Mouse (Mus musculus) erythroblast, embryonic 14.5 days (primary cell): ENCODE measurements around the gene Cbx2. TPM values are rescaled to one million over a fixed set of nuclear protein-coding genes. Genes with fewer than 3 reads are reported as not detected.

Experiments used
- H3K27me3 ChIP-seq: 2 replicates; pipeline ENCODE4 v1.6.1; 2012; ENCODE audit warnings: inconsistent platforms; ENCODE audit not compliant: control insufficient read depth
- H3K36me3 ChIP-seq: 2 replicates; pipeline ENCODE4 v1.6.1; 2012; ENCODE audit warnings: mild to moderate bottlenecking, inconsistent platforms; ENCODE audit not compliant: control insufficient read depth
- H3K4me1 ChIP-seq: 2 replicates; pipeline ENCODE4 v1.6.1; 2012; ENCODE audit warnings: inconsistent platforms; ENCODE audit not compliant: control insufficient read depth
- H3K4me3 ChIP-seq: replicated peaks from 2 replicates; pipeline ENCODE3; 2012; ENCODE audit warnings: moderate library complexity, mild to moderate bottlenecking, inconsistent platforms
- H3K9me3 ChIP-seq: 2 replicates; pipeline ENCODE4 v1.6.1; 2012; ENCODE audit warnings: low read length, inconsistent platforms, mixed read lengths; ENCODE audit not compliant: control insufficient read depth
- GATA1 ChIP-seq: IDR thresholded peaks from 2 replicates; pipeline ENCODE4 v1.6.1; 2012; ENCODE audit warnings: low read length, inconsistent platforms, mixed read lengths
- TAL1 ChIP-seq: IDR thresholded peaks from 3 replicates; pipeline ENCODE4 v1.6.1; 2012; ENCODE audit warnings: low read length, inconsistent platforms, mixed read lengths
- polyA plus RNA-seq: library from polyadenylated mRNA; stranded (reverse); fragments of >175 nt; gene quantifications from 2 replicates; pipeline ENCODE4 v1.2.3, GENCODE M21; 2012

The Cbx2 gene
- polyA plus RNA-seq, 1 experiment = 0.09 TPM

DNA sequence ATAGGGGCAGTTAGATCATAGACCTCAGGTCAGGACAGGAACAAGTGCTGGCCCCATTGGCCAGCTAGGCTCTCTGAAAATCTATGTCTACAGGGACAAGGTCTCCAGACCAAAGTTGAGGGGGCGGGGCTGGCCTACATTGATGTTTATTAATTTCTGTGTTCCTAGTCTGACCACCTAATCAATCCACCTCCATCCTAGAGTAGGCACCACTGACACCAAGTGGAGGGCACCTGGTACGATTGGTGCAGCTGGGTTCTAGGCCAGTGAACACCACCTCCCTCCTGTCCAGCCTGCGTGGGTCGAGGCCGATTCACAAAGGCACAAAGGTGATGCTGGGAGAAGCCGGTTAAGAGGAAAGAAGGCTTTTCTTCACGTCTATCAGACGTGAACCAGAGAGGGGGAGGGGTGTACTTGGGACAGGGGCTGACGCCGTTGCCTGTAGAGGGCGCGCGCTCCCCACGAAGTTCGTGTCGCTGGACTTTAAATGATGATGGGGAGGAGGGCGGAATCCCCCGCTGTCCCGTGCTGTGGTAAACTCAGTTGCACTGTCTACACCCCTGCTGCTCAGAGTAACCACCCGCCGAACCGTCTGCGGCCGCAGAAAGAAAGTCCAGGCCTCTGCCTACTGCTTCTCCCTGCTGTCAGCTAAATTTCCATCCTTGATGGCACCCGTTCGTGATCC, 11.3 kb downstream of the Cbx2 start:
- H3K4me1 ChIP-seq = no peaks in the 10 kb centered on the region
- H3K9me3 ChIP-seq = peaks cover 3% of the 10 kb centered on the region; the same call in 1 of the 2 replicates
- H3K27me3 ChIP-seq = peaks cover 68% of the 10 kb centered on the region
- no peak for TF ChIP-seq TAL1
- no peak for TF ChIP-seq GATA1
- peaks cover 6% of the 10 kb centered on the region for H3K36me3 ChIP-seq
- no peak overlapping the region for H3K4me3 ChIP-seq

DNA sequence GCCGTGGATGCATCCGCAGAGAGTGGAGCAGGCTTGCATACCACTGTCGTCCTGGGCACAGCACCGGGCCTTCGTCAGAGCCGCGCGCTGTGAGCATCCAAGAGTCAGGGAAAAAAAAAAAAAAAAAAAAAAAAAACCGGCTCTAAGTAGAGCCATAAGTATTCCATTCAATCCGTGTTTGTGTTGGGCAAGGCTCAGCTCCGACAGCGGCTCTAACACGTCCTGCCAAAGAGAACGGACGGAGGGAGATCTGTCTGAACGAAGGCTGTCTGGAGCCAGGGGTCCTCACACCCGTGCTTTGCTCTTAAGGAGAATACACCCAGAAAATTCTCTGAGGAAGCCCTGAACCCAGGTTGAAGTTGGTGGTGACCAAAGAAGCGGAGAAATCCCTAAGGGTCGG, 11.9 kb downstream of the Cbx2 start:
- Histone ChIP-seq H3K36me3 (peaks cover 2% of the 10 kb centered on the region; the same call in 1 of the 2 replicates), H3K9me3 (peaks cover 3% of the 10 kb centered on the region; the same call in 1 of the 2 replicates), H3K4me1 (no peaks in the 10 kb centered on the region; the same call in 1 of the 2 replicates), H3K4me3 (no peak overlapping the region), H3K27me3 (peaks cover 73% of the 10 kb centered on the region)
- no peak for TF ChIP-seq GATA1
- TF ChIP-seq TAL1 = no peak

DNA sequence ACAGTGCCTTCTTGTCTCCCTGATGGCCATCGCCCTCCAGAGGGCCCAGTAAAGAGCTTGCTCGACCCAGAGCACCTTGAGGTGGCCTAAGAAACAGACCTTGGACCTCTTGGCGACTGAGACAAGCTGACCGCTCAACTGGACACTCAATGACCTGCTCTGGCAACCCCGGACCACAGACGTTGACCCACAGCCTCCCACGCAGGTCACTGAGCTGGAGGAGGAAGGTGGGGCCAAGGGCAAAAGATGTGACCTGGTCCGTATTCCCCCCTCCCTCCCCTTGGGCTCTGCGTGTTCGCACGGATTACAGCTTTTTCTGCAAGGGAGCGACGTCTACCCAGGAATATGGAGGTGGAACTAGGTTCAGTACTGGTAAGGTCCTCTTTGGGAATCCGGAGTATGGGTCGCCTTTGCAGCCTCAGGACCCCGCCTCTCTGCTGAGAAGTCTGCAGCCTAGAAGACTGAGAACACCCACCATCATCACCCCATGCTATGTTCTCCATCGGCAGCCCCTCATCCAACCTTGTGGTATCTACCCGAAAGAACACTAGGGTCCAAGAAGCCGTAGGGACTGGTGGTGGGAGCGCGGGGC, 12.4 kb downstream of the Cbx2 start:
- peaks cover 6% of the 10 kb centered on the region for H3K4me1 ChIP-seq
- H3K36me3 ChIP-seq = peaks cover 2% of the 10 kb centered on the region; the same call in 1 of the 2 replicates
- peaks cover 3% of the 10 kb centered on the region; the same call in 1 of the 2 replicates for H3K9me3 ChIP-seq
- TF ChIP-seq GATA1 (no peak), TAL1 (no peak)
- peaks cover 79% of the 10 kb centered on the region for H3K27me3 ChIP-seq
- no peak overlapping the region for H3K4me3 ChIP-seq

DNA sequence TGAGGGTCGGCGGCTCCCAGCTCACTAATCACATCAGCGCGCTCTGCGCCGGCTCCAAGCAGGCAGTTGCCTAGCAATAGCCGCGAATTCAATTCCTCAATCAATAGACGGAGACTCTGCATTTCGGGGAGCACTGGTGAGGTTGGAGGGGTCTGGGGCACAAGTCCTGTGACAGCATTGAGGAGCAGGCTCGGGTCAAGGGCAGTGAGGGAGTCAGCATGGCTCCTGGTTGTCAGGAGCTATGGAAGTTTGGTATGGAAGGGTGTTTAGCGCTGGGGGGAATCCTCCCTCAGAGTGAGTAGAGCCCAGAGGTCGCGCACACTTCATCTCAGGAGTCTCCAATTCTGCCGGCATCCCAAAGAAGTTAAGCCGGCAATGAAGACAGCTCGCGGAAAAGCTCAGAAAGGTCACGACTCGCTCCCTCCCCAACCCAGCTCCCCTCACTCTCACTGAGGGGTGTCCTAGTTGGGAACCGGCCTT, 13.0 kb downstream of the Cbx2 start:
- peaks cover 11% of the 10 kb centered on the region for H3K4me1 ChIP-seq
- H3K27me3 ChIP-seq = peaks cover 84% of the 10 kb centered on the region
- TF ChIP-seq TAL1 (no peak), GATA1 (no peak)

DNA sequence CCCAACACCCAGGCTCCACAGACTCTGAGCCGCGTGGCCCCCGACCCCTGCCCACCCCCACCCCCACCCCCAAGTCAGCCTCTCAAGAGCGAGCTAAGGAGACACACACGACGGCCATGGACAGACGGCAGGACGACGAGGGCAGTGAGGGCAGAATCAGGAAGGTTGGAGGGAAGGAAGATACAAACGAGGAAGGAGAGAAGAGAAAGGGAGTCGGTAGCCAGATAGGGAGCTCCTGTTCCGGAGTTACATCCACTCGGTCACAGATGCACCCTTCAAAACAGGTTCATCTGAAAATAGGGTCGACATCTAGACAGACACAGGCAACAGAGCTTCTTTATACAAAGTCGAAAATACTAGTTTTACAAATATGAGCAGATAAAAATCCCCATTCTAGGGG, 13.7 kb downstream of the Cbx2 start:
- no peak overlapping the region for H3K4me3 ChIP-seq
- no peak for TF ChIP-seq TAL1
- no peak for TF ChIP-seq GATA1
- peaks cover 7% of the 10 kb centered on the region; the same call in 1 of the 2 replicates for H3K9me3 ChIP-seq
- H3K27me3 ChIP-seq = peaks cover 92% of the 10 kb centered on the region
- H3K4me1 ChIP-seq = peaks cover 17% of the 10 kb centered on the region
- H3K36me3 ChIP-seq = peaks cover 2% of the 10 kb centered on the region; the same call in 1 of the 2 replicates

More for the DNA sequence above, 13.0 kb downstream of the Cbx2 start:
- Histone ChIP-seq H3K4me3 (no peak overlapping the region), H3K36me3 (peaks cover 2% of the 10 kb centered on the region; the same call in 1 of the 2 replicates), H3K9me3 (peaks cover 3% of the 10 kb centered on the region; the same call in 1 of the 2 replicates)

DNA sequence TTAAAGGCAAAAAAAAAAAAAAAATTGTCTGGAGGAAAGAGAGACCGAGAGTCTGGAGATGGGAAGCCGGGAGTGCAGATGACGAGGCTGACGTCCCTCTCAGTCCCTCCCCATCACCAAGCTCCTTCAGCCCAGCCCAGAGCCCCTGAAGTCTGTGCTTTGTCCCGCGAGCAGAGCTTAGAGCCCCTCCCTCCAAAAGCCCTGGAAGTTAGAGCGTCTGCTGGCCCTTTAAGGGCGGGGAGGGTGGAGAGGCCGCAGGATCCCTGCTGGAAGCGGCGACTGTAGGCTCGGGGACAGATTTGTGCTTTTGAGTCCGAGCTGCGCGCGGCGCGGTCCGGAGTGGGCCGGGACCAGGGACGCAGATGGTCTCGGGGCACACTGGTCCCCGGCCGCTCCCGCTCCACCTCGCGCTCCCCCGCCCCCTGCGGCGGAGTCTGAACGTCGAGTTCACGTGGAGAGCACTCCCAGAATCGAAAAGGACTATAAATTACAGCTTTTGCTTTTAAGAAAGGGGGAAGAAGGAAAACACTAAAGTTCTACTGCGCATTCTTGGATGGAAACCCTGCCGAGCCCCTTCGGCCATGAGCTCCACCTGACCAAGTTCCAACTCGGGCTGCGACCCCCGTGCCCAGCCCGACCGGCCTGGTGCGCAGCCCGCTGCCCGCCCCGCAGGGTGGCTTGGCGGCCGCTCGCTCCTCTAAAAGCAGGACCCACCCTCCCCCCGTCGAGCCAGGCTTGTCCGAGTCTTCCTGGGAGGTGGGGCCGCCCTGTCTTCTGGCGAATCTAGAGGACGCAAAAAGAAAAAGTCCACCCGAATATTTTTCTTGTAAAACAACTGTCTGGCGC, 14.4 kb downstream of the Cbx2 start:
- peaks cover 96% of the 10 kb centered on the region for H3K27me3 ChIP-seq
- peaks cover 2% of the 10 kb centered on the region; the same call in 1 of the 2 replicates for H3K36me3 ChIP-seq
- H3K4me1 ChIP-seq = peaks cover 23% of the 10 kb centered on the region
- TF ChIP-seq GATA1 = no peak
- no peak for TF ChIP-seq TAL1
- H3K9me3 ChIP-seq = peaks cover 13% of the 10 kb centered on the region; the same call in 1 of the 2 replicates
- H3K4me3 ChIP-seq = peak overlapping the region; percentile 26

DNA sequence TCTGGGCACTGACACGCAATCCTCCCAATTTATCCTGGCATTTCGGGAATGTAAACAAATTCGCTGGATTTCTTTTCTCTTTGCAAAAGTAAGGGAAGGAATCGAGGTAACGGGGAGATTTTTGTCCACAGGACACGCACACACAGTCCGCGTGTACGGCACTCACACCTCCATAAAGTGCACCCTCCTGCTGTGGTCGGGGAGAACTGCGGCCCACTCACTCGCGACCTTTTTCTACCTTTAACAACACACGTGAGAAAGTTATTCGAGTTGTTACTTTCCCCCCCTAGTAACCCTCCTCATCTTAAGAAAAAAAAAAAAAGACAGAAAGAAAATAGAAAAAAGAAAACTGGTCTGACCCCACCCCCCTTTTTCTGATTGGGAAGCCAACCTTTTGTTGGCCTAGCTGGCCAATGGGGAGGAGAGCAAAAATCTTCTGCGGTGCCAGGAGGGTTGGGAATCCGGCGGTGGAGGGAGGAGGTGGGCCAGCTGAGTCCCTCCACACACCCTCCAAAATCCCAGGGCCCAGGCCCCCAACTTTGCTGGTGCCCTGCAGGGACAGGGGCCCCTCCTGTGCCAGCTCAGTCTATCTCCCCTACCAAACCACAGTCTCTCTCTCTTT, 15.1 kb downstream of the Cbx2 start:
- Histone ChIP-seq H3K9me3 (peaks cover 13% of the 10 kb centered on the region; the same call in 1 of the 2 replicates), H3K4me1 (peaks cover 23% of the 10 kb centered on the region), H3K36me3 (peaks cover 2% of the 10 kb centered on the region; the same call in 1 of the 2 replicates), H3K27me3 (peaks cover 99% of the 10 kb centered on the region), H3K4me3 (no peak overlapping the region)
- TF ChIP-seq TAL1 (no peak), GATA1 (no peak)

DNA sequence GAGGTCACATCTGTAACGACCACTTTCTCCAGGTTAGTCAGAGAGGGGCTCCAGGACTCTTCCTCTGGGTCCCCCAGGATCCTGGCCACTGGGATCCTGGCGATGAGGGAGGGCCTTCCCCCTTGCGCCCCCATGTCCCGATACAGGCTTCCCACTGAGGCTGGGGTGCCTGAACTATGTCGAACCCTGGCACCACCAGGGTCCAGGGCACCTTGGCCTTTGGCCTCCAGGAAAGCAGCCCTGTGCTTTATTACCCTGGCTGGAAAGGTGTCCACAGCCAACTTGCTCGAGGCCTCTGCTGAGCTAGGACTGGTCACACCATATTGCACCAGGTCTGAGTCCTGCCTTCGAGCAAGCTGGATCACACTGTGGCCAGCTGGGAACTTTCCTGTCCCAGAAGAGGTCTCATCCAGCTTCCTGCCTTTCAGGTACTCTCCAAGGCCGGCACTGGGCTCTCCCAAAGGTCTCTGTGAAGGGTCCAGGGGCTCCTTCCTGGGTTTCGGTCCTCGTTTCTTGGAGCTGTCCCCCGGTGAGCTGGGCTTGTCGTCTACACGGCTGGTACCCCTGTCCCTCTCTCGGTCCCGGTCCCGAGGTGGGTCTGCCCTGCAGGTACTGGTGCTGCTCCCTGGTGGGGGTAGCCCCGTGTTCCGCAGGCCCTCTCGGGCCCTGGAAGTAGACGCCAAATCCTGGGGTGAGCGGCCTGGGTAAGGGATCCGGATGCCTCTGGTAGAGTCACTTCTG, 16.2 kb downstream of the Cbx2 start:
- Histone ChIP-seq H3K9me3 (peaks cover 13% of the 10 kb centered on the region; the same call in 1 of the 2 replicates), H3K27me3 (peaks cover 99% of the 10 kb centered on the region), H3K4me3 (no peak overlapping the region)

More for the DNA sequence above, 16.2 kb downstream of the Cbx2 start:
- Histone ChIP-seq H3K36me3 (peaks cover 2% of the 10 kb centered on the region; the same call in 1 of the 2 replicates), H3K4me1 (peaks cover 23% of the 10 kb centered on the region)
- no peak for TF ChIP-seq GATA1
- no peak for TF ChIP-seq TAL1
